Mouse (Mus musculus) small intestine, adult 2 months (tissue): ENCODE results near the gene Gm17720.

ENCODE experiments used
- CTCF ChIP-seq: fragments of 200-500 bp; IDR thresholded peaks from 2 replicates; pipeline ENCODE4 v1.5.1; 2012; ENCODE audit warnings: low read depth, mild to moderate bottlenecking, control low read depth, inconsistent platforms, low read length, moderate library complexity, mixed read lengths; ENCODE audit not compliant: insufficient replicate concordance, insufficient read length; ENCODE audit errors: extremely low read depth
- POLR2A ChIP-seq: fragments of 200-500 bp; IDR thresholded peaks from 2 replicates; pipeline ENCODE4 v1.6.1; 2012; ENCODE audit warnings: low read depth, mild to moderate bottlenecking, control low read depth, inconsistent platforms, low read length, moderate library complexity

- TF ChIP-seq CTCF (no peak), POLR2A (no peak)
Measured at GRCm38 (mm10) chr8:110036156-110036555, 66.4 kb downstream of the Gm17720 start.
